Mouse (Mus musculus): ENCODE data around the gene Fam193a. TPM values are rescaled to one million over a fixed set of nuclear protein-coding genes. Genes with fewer than 3 reads are reported as not detected.

Gene Fam193a
- total and polyA plus RNA-seq, 3 experiments, result 10.9 to 317 (median 37.1) TPM

GRCm38 (mm10) chr5:34517913-34518312 lies 148.2 kb downstream of the Fam193a start (continued):
- TF ChIP-seq ETS1 (IDR thresholded peaks at IDR 0.05; ENCODE audit: low read depth, low read length) (no peak), MXI1 (IDR thresholded peaks at IDR 0.05; ENCODE audit: low read depth, low read length) (peak; percentile 68)

GRCm38 (mm10) chr5:34519389-34519910 lies 149.7 kb downstream of the Fam193a start:
- H3K27ac ChIP-seq (ENCODE audit: control insufficient read depth, low read depth, low read length), result no peak overlapping the region
- no peaks in the 10 kb centered on the region for H3K27me3 ChIP-seq (ENCODE audit: control insufficient read depth in 1 of 2, insufficient read depth in 2 of 2, low read length in 2 of 2)
- peaks cover 18 to 28% of the 10 kb centered on the region in 2 experiments for H3K4me1 ChIP-seq (ENCODE audit: control insufficient read depth in 1 of 2, insufficient read depth in 2 of 2, low read length in 2 of 2)
- TF ChIP-seq UBTF (IDR thresholded peaks at IDR 0.05; ENCODE audit: borderline replicate concordance, insufficient read depth, low read depth, low read length) (no peak), GATA1 (IDR thresholded peaks at IDR 0.05; ENCODE audit: low read depth, low read length) (no peak), POLR2AphosphoS5 (IDR thresholded peaks at IDR 0.05; ENCODE audit: borderline replicate concordance, low read depth, low read length) (no peak), MXI1 (IDR thresholded peaks at IDR 0.05; ENCODE audit: low read depth, low read length) (no peak), BHLHE40 (IDR thresholded peaks at IDR 0.05; ENCODE audit: borderline replicate concordance, low read depth, low read length) (no peak), SIN3A (IDR thresholded peaks at IDR 0.05; ENCODE audit: low read length) (no peak), KAT2A (conservative IDR thresholded peaks at IDR 0.05; ENCODE audit: low read depth, low read length) (no peak), USF1 (IDR thresholded peaks at IDR 0.05; ENCODE audit: low read depth, low read length) (no peak), TCF12 (IDR thresholded peaks at IDR 0.05; ENCODE audit: low read depth, low read length) (no peak), ZMIZ1 (IDR thresholded peaks at IDR 0.05; ENCODE audit: low read depth, low read length) (no peak), HCFC1 (IDR thresholded peaks at IDR 0.05; ENCODE audit: low read depth, low read length) (no peak), TBP (IDR thresholded peaks at IDR 0.05; ENCODE audit: low read depth, low read length) (no peak), SMC3 (IDR thresholded peaks at IDR 0.05; ENCODE audit: low read depth, low read length) (no peak)
- H3K4me3 ChIP-seq (ENCODE audit: control insufficient read depth in 1 of 2, insufficient read depth in 1 of 2, low read depth in 2 of 2, low read length in 2 of 2), result no peak overlapping the region
- H3K79me2 ChIP-seq (ENCODE audit: control insufficient read depth, insufficient read depth, low read length, poor library complexity), result no peaks in the 10 kb centered on the region
- peaks cover 0 to 28% of the 10 kb centered on the region in 2 experiments; a peak in 2 of 4 replicates for H3K36me3 ChIP-seq (ENCODE audit: control insufficient read depth in 1 of 2, insufficient read depth in 2 of 2, low read length in 2 of 2)
- H3K9me3 ChIP-seq (replicated peaks; ENCODE audit: insufficient read depth, low read length), result no peaks in the 10 kb centered on the region
- no peak overlapping the region for H3K9ac ChIP-seq (ENCODE audit: control insufficient read depth, low read depth, low read length, poor library complexity, severe bottlenecking)
- no peak for DNase-seq (ENCODE audit: low read depth, low spot score)

GRCm38 (mm10) chr5:34520458-34521209 lies 150.9 kb downstream of the Fam193a start:
- no peaks in the 10 kb centered on the region for H3K27me3 ChIP-seq (ENCODE audit: control insufficient read depth in 1 of 2, insufficient read depth in 2 of 2, low read length in 2 of 2)
- H3K4me3 ChIP-seq (ENCODE audit: control insufficient read depth in 1 of 2, insufficient read depth in 1 of 2, low read depth in 2 of 2, low read length in 2 of 2), result 0 out of 4 replicates have a peak overlapping the region, but pooled peaks of 1 of the 2 experiments have one; percentile 3
- H3K4me1 ChIP-seq (ENCODE audit: control insufficient read depth in 1 of 2, insufficient read depth in 2 of 2, low read length in 2 of 2), result peaks cover 12 to 17% of the 10 kb centered on the region in 2 experiments
- peak overlapping the region; percentile 27 for H3K9ac ChIP-seq (ENCODE audit: control insufficient read depth, low read depth, low read length, poor library complexity, severe bottlenecking)
- DNase-seq (ENCODE audit: low read depth, low spot score), result peak; percentile 64
- H3K9me3 ChIP-seq (replicated peaks; ENCODE audit: insufficient read depth, low read length), result no peaks in the 10 kb centered on the region
- H3K79me2 ChIP-seq (ENCODE audit: control insufficient read depth, insufficient read depth, low read length, poor library complexity), result no peaks in the 10 kb centered on the region
- peak overlapping the region; percentile 26; the same call in 1 of the 2 replicates for H3K27ac ChIP-seq (ENCODE audit: control insufficient read depth, low read depth, low read length)
- H3K36me3 ChIP-seq (ENCODE audit: control insufficient read depth in 1 of 2, insufficient read depth in 2 of 2, low read length in 2 of 2), result peaks cover 0 to 16% of the 10 kb centered on the region in 2 experiments; a peak in 2 of 4 replicates
- TF ChIP-seq E2F4 (IDR thresholded peaks at IDR 0.05; ENCODE audit: borderline replicate concordance, low read depth, low read length) (no peak), USF1 (IDR thresholded peaks at IDR 0.05; ENCODE audit: low read depth, low read length) (peak; percentile 65), MXI1 (IDR thresholded peaks at IDR 0.05; ENCODE audit: low read depth, low read length) (peak; percentile 58), MYB (IDR thresholded peaks at IDR 0.05; ENCODE audit: low read depth, low read length) (no peak), NRF1 (IDR thresholded peaks at IDR 0.05; ENCODE audit: insufficient read depth, low read depth, low read length, poor library complexity, severe bottlenecking) (no peak), UBTF (IDR thresholded peaks at IDR 0.05; ENCODE audit: borderline replicate concordance, insufficient read depth, low read depth, low read length) (no peak), GATA1 (IDR thresholded peaks at IDR 0.05; ENCODE audit: low read depth, low read length) (no peak), ELF1 (IDR thresholded peaks at IDR 0.05; ENCODE audit: low read depth, low read length) (no peak), ETS1 (IDR thresholded peaks at IDR 0.05; ENCODE audit: low read depth, low read length) (no peak), MAZ (IDR thresholded peaks at IDR 0.05; ENCODE audit: low read depth, low read length) (no peak), MYC (IDR thresholded peaks at IDR 0.05; ENCODE audit: low read depth, low read length) (0 out of 2 replicates have a peak, but pooled peaks have one; percentile 13), TBP (IDR thresholded peaks at IDR 0.05; ENCODE audit: low read depth, low read length) (no peak), GABPA (IDR thresholded peaks at IDR 0.05; ENCODE audit: low read depth, low read length) (no peak), CTCF (IDR thresholded peaks at IDR 0.05 in 2 of 3, conservative IDR thresholded peaks at IDR 0.05 in 1 of 3; ENCODE audit: control insufficient read depth in 1 of 3, insufficient read depth in 1 of 3, low read depth in 2 of 3, low read length in 3 of 3, poor library complexity in 1 of 3, severe bottlenecking in 1 of 3) (no peak), USF2 (IDR thresholded peaks at IDR 0.05; ENCODE audit: borderline replicate concordance in 1 of 2, insufficient read depth in 1 of 2, low read depth in 1 of 2, low read length in 2 of 2) (0 out of 4 replicates have a peak, but pooled peaks of 1 of the 2 experiments have one; percentile 8), MAX (IDR thresholded peaks at IDR 0.05; ENCODE audit: low read length) (0 out of 2 replicates have a peak, but pooled peaks have one; percentile 46), POLR2AphosphoS2 (IDR thresholded peaks at IDR 0.05; ENCODE audit: low read length) (no peak), HCFC1 (IDR thresholded peaks at IDR 0.05; ENCODE audit: low read depth, low read length) (peak; percentile 19; the same call in 1 of the 2 replicates)

Data from MEL (cell line).